Mouse (Mus musculus): ENCODE measurements around the gene Cfap99.

- TF ChIP-seq GATA1 (IDR thresholded peaks at IDR 0.05; ENCODE audit: borderline replicate concordance, low read length) (no peak), FLI1 (IDR thresholded peaks at IDR 0.05; ENCODE audit: low read length) (no peak)
These were observed 83.7 kb downstream of the Cfap99 start for GRCm38 (mm10) chr5:34372141-34372540.
